Mouse (Mus musculus) forebrain, embryonic 12.5 days (tissue): ENCODE results near the gene Spink4. TPM values are rescaled to one million over a fixed set of nuclear protein-coding genes. Genes with fewer than 3 reads are reported as not detected.

Source experiments
- ATAC-seq: fragments of 200-750 bp; cut with Nextera tagmentation; 2 replicates; pipeline ENCODE4 v1.8.0; 2017; ENCODE audit warnings: moderate TSS enrichment; ENCODE audit not compliant: low FRiP score
- H3K27ac ChIP-seq: fragments of 300-500 bp; sonication (generic); 2 replicates; pipeline ENCODE4 v1.5.1; 2016; ENCODE audit warnings: mild to moderate bottlenecking
- H3K27me3 ChIP-seq: fragments of 300-500 bp; sonication (generic); 2 replicates; pipeline ENCODE4 v1.6.1; 2016; ENCODE audit warnings: mild to moderate bottlenecking
- H3K36me3 ChIP-seq: fragments of 300-500 bp; sonication (generic); replicated peaks from 2 replicates; pipeline ENCODE4 v1.6.1; 2016; ENCODE audit warnings: mild to moderate bottlenecking
- H3K4me1 ChIP-seq: fragments of 300-500 bp; sonication (generic); 2 replicates; pipeline ENCODE4 v1.6.1; 2016
- H3K4me2 ChIP-seq: fragments of 300-500 bp; sonication (generic); 2 replicates; pipeline ENCODE4 v1.6.1; 2016; ENCODE audit warnings: mild to moderate bottlenecking, moderate library complexity
- H3K4me3 ChIP-seq: fragments of 300-500 bp; sonication (generic); replicated peaks from 2 replicates; pipeline ENCODE4 v1.5.1; 2016; ENCODE audit warnings: mild to moderate bottlenecking
- H3K9ac ChIP-seq: fragments of 300-500 bp; sonication (generic); 2 replicates; pipeline ENCODE4 v1.6.1; 2016; ENCODE audit warnings: mild to moderate bottlenecking
- H3K9me3 ChIP-seq: fragments of 300-500 bp; sonication (generic); 2 replicates; pipeline ENCODE4 v1.6.1; 2016
- WGBS: fragments of 180-500 bp; shearing (Covaris S2); methylation state at CpG from one replicate; pipeline ENCODE4 v1.1.7; 2016; 5-methylcytosine and 5-hydroxymethylcytosine counted together
- polyA plus RNA-seq: library from polyadenylated mRNA; unstranded; fragments of >200 nt; fragmentation: Nextera tagmentation; extraction: Ambion mirVana; gene quantifications from 2 replicates; pipeline ENCODE4 v1.2.1, GENCODE M21; 2016

Gene Spink4
- polyA plus RNA-seq, 1 experiment from 2014 or later, result not detected

GRCm38 (mm10) chr4:40971744-40972143 is 51.9 kb downstream of the Spink4 start:
- Histone ChIP-seq H3K36me3 (peaks cover 18% of the 10 kb centered on the region), H3K4me3 (peak overlapping the region; percentile 97), H3K9ac (peak overlapping the region; percentile 3; the same call in 1 of the 2 replicates), H3K27me3 (no peaks in the 10 kb centered on the region), H3K9me3 (no peaks in the 10 kb centered on the region), H3K4me1 (peaks cover 19% of the 10 kb centered on the region), H3K27ac (no peak overlapping the region; the same call in 1 of the 2 replicates), H3K4me2 (peak overlapping the region; percentile 76)
- no peak for ATAC-seq
- WGBS, result 24% methylated on average over 13 of the region's 13 CpGs

- H3K4me1 ChIP-seq, result peaks cover 19% of the 10 kb centered on the region
- H3K27me3 ChIP-seq, result no peaks in the 10 kb centered on the region
- no peak overlapping the region for H3K27ac ChIP-seq
- H3K9ac ChIP-seq, result no peak overlapping the region
- H3K4me3 ChIP-seq, result no peak overlapping the region
- 90% methylated on average over 1 of the region's 1 CpGs for WGBS
- peaks cover 32% of the 10 kb centered on the region for H3K36me3 ChIP-seq
- no peaks in the 10 kb centered on the region for H3K9me3 ChIP-seq
- ATAC-seq, result no peak
- H3K4me2 ChIP-seq, result no peak overlapping the region
Observed at GRCm38 (mm10) chr4:40974011-40974410, 54.2 kb downstream of the Spink4 start.

DNA sequence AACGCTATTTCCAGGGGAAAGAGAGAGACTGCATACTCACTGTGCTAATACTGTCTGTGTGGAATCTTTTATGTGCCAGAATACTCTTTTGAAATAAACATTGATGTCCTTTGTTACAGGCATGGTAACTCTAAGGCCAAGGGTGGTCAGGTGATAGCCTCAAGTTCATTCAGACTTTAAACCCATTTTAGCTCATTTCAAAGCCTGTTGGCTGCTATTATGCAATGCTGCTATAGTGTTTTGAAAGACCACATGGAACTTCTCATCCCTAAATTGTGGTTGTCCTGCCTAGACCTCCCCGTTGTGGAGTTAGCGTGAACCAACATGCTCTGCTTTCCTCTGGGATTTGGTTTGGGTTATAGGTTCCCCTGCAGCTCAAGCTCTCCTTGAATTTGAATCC is 55.8 kb downstream of the Spink4 start:
- Histone ChIP-seq H3K4me1 (peaks cover 12% of the 10 kb centered on the region), H3K4me2 (no peak overlapping the region), H3K36me3 (peaks cover 47% of the 10 kb centered on the region), H3K4me3 (no peak overlapping the region), H3K27me3 (no peaks in the 10 kb centered on the region), H3K27ac (no peak overlapping the region), H3K9me3 (no peaks in the 10 kb centered on the region), H3K9ac (no peak overlapping the region)
- no peak for ATAC-seq
- 92% methylated on average over 3 of the region's 3 CpGs for WGBS

DNA sequence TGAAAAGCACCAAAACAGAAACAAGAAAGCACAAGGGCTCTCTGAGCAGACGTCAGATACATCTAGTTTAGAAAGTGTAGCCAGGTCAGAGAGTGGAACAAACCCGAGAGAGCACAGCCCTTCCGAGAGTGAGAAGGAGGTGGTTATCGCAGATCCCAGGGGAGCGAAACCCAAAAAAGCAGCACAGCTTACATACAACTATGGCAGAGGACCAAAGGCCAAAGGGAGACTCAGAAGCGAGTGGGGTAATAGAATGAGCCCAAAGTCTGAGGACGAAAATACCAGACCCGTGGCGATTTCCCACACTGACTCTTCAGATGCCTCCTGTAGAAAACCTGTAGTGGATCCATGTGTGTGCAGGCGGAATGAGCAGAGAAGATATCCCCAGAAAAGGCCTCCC is 56.8 kb downstream of the Spink4 start:
- ATAC-seq, result no peak

GRCm38 (mm10) chr4:40979430-40979829 is 59.6 kb downstream of the Spink4 start:
- WGBS, result 96% methylated on average over 1 of the region's 1 CpGs
- Histone ChIP-seq H3K4me2 (no peak overlapping the region), H3K4me3 (no peak overlapping the region), H3K9me3 (no peaks in the 10 kb centered on the region), H3K27me3 (no peaks in the 10 kb centered on the region), H3K36me3 (peaks cover 68% of the 10 kb centered on the region), H3K27ac (no peak overlapping the region), H3K9ac (no peak overlapping the region), H3K4me1 (no peaks in the 10 kb centered on the region)
- no peak for ATAC-seq

More for the DNA sequence above, 56.8 kb downstream of the Spink4 start:
- H3K9me3 ChIP-seq, result no peaks in the 10 kb centered on the region
- peaks cover 55% of the 10 kb centered on the region for H3K36me3 ChIP-seq
- H3K27ac ChIP-seq, result no peak overlapping the region
- no peaks in the 10 kb centered on the region for H3K27me3 ChIP-seq
- 93% methylated on average over 10 of the region's 10 CpGs for WGBS
- H3K4me1 ChIP-seq, result peaks cover 12% of the 10 kb centered on the region
- no peak overlapping the region for H3K4me3 ChIP-seq
- no peak overlapping the region for H3K4me2 ChIP-seq
- H3K9ac ChIP-seq, result no peak overlapping the region

Other genes starting within 250 kb of the Spink4 start
- gene Aptx, start 216.9 kb upstream of the Spink4 start, polyA plus RNA-seq, result 46.9 and 47.3 TPM in 2 replicates
- 669 and 704 TPM in 2 replicates for gene Dnaja1, start 197.9 kb upstream of the Spink4 start, polyA plus RNA-seq
- gene Smu1, start 162.1 kb upstream of the Spink4 start, polyA plus RNA-seq, result 155 and 157 TPM in 2 replicates
- 12.8 and 14.0 TPM in 2 replicates for gene B4galt1, start 66.0 kb upstream of the Spink4 start, polyA plus RNA-seq
- 215 and 229 TPM in 2 replicates for gene Bag1, start 28.2 kb downstream of the Spink4 start, polyA plus RNA-seq
- gene Chmp5, start 28.4 kb downstream of the Spink4 start, polyA plus RNA-seq, result 143 and 146 TPM in 2 replicates
- gene Nfx1, start 50.9 kb downstream of the Spink4 start, polyA plus RNA-seq, result 104 and 109 TPM in 2 replicates
- not detected in 2 replicates for gene Aqp7, start 128.1 kb downstream of the Spink4 start, polyA plus RNA-seq
- 1.3 and 2.4 TPM in 2 replicates for gene Aqp3, start 178.1 kb downstream of the Spink4 start, polyA plus RNA-seq
- gene Nol6, start 204.4 kb downstream of the Spink4 start, polyA plus RNA-seq, result 30.0 and 33.3 TPM in 2 replicates
- gene Ube2r2, start 215.7 kb downstream of the Spink4 start, polyA plus RNA-seq, result 89.8 and 93.6 TPM in 2 replicates